Mouse (Mus musculus) cerebellum, adult 11 months (tissue): Measurements from ENCODE around the gene Zc3hav1.

Experiments used
- DNase-seq: peaks from one replicate; pipeline ENCODE4 v3.0.0; 2022

The Zc3hav1 gene

GRCm38 (mm10) chr6:38351930-38352329 is 2.5 kb downstream of the Zc3hav1 start:
- no peak for DNase-seq

- no peak for DNase-seq
Observed at GRCm38 (mm10) chr6:38349806-38350205, 4.6 kb downstream of the Zc3hav1 start.

DNA sequence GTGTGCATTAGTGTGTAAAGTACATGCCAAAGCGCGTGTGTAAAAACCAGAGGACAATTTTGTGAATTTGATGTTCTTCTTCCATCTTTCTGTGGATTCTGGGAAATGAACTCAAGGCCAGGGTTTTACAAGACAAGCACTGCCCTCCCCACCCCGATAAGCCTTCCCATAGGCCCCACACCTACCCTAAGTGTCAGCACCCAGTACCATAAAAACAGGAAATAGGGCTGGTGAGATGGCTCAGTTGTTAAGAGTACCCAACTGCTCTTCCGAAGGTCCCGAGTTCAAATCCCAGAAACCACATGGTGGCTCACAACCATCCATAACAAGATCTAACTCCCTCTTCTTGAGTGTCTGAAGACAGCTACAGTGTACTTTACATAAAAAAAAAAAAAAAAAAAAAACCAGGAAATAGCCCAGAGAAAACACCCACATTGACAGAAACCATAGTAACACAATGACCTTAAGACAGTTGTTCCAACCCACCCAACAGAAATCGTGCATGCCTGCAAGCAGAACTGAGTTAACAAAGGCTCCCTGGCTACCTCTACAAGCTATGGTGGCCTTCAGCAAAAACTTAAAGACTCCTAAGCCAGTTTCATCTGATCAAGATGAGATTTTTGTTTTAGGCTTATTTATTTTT is 5.5 kb downstream of the Zc3hav1 start:
- no peak for DNase-seq

DNA sequence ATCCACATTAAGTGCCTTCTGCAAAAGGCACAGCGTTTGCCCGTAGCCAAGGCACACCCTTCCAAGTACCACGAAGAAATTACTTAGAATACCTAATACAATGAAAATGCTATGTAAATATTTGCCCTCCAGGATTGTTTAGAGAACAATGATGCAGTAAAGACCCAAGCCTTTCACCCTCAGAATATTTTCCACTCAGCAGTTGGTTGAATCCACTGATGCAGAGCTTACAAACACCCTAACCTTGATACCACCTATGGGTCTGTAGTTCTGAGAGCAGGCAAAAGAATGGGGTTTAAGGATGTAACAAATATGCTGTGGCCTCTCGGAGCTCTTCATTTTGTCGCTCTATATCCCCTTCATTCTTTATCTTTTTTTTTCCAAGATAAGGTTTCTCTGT is 6.5 kb downstream of the Zc3hav1 start:
- DNase-seq: no peak

- no peak for DNase-seq
Observed at GRCm38 (mm10) chr6:38345796-38346195, 8.6 kb downstream of the Zc3hav1 start.

DNA sequence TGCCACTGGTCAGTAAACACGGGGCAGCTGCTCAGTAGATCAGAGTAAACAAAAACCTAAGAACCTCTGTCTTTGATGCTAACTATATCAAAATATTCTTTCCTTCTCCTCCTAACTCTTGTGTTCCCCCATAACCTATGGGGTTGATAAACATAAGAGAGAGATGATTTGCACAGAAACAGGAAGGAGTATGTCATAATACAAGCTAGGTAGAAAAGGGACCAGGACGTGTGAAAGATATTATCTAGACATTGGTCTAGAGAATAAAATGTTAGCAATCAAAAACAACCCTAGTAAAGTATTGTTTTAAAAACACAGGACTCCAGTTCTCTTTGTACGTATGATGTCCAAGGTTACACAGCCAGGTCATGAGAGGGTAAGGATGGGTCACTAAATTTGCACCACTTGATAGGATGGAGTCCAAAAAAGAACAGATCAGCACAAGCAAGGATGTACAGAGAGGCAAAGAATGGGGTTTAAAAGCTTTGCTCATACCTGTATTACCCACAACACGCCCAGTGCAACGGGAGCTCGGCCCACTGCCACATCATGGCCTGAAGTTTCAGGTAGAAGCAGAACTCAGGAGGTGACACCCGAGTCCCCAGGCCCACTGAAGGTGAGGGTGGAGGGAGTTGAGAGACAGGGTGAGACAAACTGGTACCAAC is 10.3 kb downstream of the Zc3hav1 start:
- no peak for DNase-seq

GRCm38 (mm10) chr6:38343581-38343980 is 10.8 kb downstream of the Zc3hav1 start:
- no peak for DNase-seq

GRCm38 (mm10) chr6:38342666-38342992 is 11.8 kb downstream of the Zc3hav1 start:
- no peak for DNase-seq

- peak; percentile 45 for DNase-seq
Observed at GRCm38 (mm10) chr6:38341751-38342665, 12.4 kb downstream of the Zc3hav1 start.

GRCm38 (mm10) chr6:38339078-38339477 is 15.3 kb downstream of the Zc3hav1 start:
- no peak for DNase-seq

DNA sequence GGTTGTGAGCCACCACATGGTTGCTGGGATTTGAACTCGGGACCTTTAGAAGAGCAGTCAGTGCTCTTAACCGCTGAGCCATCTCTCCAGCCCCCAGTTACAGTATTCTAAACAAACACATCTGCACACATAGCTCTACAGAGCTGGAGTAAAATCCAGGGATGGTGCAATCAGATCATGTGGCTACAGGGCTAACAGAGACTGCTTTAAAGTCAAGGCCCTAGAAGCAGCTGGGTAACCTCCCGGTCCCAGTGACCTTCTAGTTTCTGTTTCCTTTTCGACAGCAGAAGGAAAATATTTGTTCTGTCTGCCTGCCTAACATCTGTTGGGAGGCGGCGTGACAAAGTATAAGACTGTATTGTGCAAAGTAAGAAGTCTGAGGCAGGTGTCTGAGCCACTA is 16.5 kb downstream of the Zc3hav1 start:
- no peak for DNase-seq

DNA sequence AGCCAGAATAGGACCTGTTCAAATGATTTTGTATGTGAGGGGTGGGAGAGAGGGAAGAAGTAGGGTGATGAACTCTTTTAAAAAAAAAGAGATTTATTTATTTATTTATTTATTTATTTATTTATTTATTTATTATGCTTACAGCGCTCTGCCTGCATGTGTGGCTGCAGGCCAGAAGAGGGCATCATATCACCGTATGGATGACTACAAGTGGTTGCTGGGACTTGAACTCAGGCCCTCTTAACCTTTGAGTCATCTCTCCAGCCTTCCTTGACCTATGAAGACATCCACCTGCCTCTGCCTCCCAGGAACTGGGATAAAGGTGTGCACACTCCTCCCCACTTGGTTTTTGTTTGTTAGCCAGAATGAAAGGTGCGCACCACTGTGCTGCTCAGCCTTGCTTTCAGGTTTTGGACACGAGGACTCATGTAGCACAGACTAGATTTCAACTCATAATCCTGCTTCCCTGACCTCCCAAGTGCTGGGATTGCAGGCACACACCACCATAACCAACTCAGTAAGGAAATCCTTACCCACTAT is 17.2 kb downstream of the Zc3hav1 start:
- no peak for DNase-seq

DNA sequence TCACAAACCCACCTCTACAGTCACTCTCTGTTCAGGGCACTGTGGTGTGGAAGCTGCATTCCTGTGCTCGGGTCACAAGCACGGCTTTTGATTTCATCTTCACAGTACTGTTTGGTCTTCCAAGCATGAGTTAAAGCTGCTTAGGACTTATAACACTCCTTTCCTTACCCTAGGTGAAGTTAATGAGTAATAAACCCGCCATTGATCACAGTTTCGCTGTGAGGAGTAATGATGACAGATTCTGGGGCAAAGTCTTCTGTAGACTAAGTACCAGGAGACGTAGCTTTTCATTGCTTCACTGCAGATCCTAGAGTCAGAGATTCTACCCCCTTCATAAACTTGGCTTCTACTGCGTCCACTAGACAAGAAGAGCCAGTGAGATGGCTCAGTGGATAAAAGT is 19.1 kb downstream of the Zc3hav1 start:
- no peak for DNase-seq

DNA sequence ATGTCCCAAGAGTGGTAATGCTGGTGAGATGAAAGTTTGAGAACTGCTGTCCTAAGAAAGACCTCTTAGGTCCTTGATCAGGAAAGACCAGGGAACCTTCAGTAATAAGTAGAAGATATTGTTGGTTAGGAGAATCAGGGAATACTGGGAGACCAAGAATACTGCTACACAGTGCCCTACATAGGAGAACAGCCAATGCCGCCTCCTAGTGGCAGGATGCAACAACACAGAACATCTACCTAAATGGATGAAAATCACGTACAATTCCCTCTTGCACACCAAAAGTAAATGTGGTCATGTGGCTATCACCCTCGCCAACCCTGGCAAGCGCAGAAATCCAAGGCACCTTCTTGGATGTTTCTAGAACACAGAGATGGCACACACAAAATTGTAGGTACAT is 27.8 kb downstream of the Zc3hav1 start:
- peak; percentile 48 for DNase-seq

GRCm38 (mm10) chr6:38320621-38321020 is 33.8 kb downstream of the Zc3hav1 start:
- no peak for DNase-seq

- DNase-seq: no peak
Observed at GRCm38 (mm10) chr6:38316050-38316449, 38.4 kb downstream of the Zc3hav1 start.

GRCm38 (mm10) chr6:38309741-38310140 is 44.7 kb downstream of the Zc3hav1 start:
- DNase-seq: no peak

DNA sequence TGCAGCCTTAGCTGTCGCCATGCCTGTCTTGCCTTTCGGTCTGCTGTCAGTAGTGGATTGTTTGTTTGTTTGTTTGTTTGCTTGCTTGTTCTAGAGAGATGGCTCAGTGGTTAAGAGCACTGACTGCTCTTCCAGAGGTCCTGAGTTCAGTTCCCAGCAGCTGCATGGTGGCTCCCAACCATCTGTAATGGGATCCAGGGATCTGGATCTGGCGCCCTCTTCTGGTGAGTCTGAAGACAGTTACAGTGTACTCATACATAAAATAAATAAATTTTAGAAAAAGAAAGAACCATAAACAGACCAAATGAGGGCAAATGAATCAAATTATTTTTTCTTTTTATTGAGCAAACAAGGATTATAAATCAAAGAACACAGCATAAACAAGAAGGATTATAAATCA is 49.4 kb downstream of the Zc3hav1 start:
- no peak for DNase-seq

DNA sequence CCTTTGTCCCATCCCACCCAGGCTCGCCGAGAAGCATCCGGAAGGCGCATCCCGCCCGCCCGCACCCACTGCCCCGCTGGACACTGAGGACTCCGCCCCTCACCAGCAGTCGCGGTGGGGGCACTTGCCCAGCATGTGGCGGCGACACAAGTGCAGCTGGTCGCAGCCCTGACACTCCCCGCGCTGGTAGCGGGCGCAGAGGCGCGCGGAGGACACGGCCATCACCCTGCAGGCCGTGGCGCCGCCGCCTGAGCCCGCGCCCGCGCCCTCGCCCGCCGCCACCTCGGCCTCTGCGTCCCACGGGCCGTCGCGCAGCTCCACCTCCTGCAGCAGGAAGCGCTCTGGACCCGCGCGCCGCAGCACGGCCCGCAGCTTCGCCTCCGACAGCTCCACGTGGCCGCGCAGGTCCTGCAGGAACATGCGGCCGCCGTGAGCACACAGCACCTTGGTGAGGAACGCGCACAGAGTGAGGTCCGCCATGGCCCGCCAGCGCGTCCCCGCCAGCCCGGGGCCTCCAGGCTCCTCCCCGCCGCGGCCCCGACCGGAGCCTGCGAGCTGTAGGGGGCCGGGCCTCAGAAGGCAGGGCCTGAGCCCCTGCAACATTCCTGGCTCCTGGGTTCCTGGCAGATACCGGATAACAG is 55.5 kb downstream of the Zc3hav1 start, which contains the start of gene Zc3hav1l:
Gene Zc3hav1l, minus strand, starts transcription at position 499 of the 641 bp plus-strand sequence.
- DNase-seq: peak; percentile 65

DNA sequence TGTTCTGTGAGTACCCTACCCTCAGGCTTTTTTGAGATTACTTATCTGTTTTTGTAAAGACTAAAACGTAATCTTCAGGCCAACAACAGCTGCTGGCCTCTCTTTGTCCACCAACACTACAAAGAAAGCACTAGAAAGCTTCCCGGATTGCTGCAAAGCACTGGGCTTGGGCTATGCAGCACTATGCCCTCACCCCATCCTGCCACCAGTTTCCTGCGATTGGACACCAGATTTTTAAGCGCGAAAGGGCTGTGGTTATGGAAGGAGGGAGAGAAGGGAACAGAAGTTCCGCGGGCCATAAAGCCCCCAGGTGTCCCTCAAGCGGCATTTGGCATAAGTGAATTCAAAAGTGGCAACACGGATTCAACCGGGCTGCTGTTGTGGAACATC is 56.2 kb downstream of the Zc3hav1 start:
- DNase-seq: peak; percentile 25

GRCm38 (mm10) chr6:38297580-38298245 is 56.7 kb downstream of the Zc3hav1 start:
- no peak for DNase-seq

- DNase-seq: no peak
Observed at GRCm38 (mm10) chr6:38293708-38294107, 60.7 kb downstream of the Zc3hav1 start.
